Mouse (Mus musculus) mesoderm, embryonic 11.5 days (tissue): ENCODE measurements at regions not wholly inside any gene's neighbourhood (a gene's known extent, or its start where the extent isn't known, plus 50 kb on each side); places are given as distances from the start of the nearest gene placed in this dataset.
A peak's percentile ranks its signal among the peaks of the same experiment; 100 is the strongest.

Source experiments
- DNase-seq: peaks from one replicate; pipeline ENCODE4 v3.0.0-alpha.2; 2012; ENCODE audit warnings: low read depth, low spot score

DNA sequence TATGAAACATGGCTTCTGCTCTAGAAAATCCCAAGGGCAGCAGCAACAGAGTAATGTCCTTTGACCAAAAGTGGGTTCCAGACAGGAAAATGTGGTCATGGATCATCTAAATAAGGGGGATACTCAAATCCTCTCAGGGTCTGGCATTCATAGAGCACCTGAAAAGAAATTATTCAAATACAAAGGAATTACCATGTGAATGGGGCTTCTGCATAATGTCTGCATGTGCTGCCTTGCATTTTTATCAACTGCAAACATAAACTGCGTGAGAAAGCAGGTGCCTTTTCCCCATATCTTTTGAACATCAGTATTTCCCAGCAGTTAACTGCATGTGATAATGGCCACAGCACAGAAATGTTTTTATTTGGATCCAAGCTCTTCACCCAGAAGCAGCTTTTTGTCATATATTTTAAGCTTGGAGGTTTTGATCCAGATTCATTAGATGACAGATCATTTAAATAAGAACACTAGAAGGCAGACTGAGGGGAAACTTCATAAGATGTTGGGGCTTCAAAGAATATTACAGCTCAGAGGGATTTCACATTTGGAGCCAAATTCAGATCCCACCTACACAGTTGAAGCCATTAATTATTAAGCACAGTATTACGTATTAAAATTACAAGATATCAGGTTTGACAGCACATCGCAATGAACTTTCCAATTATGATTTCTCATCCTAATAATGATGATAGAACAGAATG is 527.8 kb downstream of the Gm11232 start:
- DNase-seq = peak; percentile 11

DNA sequence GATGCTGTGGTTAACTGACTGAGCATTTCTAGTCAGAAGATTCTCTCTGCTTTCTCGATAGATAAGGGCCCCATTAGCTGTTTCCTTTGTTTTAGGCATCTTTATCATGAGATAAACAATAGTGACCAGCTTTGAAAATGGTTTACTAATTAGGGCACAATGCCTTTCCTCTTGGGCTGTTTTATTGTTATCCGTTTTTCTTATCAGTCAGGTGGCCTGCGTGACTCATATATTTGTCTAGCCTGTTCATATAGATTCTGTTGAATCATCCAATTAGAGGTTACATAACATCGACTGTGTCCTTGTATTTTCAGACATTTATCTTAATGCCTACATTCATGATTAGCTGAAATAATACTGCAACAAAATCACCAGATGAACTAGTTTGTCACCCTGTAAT is 531.1 kb downstream of the Gm11232 start:
- no peak for DNase-seq

DNA sequence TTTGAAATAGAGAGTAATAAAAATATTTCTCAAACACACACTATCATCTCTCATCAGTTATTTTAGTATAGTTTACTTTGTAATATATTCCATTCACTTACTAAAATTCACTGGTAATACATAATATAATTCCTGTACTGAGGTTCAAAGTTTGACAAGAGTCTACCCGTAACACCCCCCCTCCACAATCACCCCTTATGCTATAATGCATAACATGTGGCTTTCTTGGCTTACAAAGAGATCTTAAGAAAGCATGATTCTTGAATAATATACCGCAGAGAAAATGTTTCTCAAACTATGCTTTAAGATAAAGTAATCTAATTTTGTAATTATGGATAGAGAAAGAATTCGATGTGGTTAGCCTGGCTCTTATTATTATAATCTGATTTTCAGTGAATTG is 539.7 kb downstream of the Gm11232 start:
- no peak for DNase-seq

DNA sequence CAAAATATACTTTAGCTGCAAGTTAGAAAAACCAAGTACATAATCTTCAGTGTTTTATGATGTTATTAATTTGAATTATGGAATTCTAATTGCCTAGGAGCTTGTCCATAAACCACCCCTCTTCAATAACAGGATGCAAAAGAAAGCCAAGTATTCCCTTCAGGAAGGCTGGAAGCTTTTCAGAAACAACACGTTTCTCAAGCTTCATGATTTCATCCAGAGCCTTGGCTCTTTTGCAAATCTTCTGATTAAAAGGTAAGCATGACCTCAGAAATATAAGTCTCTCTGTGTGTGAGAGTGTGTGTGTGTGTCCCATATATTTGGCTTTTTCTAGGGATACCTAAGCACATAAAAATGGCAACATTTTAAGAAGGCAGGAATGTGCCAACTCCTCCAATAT is 570.0 kb downstream of the Gm11232 start:
- DNase-seq = no peak

DNA sequence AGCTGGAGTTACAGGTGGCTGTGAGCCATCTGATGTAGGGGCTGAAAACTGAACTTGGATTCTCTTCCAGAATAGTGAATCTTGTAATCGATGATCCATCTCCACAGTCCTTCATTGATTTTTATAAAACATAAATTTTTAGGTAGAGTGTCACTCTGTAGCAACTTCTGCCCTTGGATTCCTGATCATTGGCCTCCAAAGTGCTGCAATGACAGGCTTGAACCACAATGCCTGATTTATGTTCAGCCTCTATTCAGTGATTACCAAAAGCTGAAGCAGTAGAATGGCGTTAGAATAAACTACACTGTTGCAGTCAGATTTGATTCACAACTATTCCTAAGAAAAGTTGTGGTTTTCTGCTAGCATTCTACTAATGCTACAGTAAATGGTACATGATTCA is 580.1 kb downstream of the Gm11232 start:
- no peak for DNase-seq

DNA sequence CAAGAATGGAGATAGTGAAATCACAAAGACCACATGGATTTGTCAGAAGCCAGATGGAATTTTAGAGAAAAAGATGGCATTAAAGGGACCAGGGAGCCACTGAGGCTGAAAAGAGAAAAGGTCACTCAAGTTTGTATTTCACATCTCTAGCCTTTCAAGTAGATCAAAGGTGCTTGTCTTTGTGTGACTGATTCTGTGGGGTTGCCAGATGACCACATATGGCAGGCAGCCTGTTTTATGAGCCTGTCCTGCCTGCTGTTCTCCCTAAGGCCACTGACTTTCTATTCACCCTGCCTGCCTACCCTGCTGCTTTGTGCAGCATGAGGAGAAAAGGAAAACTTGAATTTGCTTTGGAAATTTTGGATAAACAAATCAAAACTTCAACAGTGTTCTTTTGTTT is 592.0 kb downstream of the Gm11232 start:
- peak; percentile 44 for DNase-seq

DNA sequence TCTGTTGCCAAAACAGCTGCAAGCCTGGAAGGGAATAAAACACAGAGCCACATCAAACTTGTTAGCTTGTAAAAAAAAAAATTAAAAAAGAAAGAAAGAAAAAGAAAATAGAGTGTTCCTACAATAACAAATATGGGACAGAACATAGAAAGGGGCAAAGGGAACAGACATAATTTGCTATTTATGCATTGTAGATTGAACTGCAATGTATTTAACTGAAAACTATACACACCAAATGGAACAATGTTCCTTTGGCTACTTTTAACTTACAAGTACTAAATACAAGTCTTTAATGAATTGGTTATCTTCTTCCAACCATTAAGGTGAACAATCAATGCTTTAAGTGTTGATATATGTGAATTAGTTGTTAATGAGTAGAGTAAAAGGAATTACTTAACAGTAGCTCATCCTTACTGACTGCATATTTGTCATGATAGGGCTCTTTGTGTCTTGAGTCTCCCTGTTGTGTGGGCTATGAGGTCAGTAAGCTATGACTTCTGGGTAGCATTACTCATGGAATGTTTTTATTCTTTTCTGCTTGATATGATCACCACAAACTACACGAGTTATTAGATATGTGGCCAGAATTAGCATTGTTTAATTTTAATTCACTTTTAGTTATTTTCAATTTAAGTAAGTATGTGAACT is 597.0 kb upstream of the Megf9 start:
- DNase-seq = peak; percentile 23

DNA sequence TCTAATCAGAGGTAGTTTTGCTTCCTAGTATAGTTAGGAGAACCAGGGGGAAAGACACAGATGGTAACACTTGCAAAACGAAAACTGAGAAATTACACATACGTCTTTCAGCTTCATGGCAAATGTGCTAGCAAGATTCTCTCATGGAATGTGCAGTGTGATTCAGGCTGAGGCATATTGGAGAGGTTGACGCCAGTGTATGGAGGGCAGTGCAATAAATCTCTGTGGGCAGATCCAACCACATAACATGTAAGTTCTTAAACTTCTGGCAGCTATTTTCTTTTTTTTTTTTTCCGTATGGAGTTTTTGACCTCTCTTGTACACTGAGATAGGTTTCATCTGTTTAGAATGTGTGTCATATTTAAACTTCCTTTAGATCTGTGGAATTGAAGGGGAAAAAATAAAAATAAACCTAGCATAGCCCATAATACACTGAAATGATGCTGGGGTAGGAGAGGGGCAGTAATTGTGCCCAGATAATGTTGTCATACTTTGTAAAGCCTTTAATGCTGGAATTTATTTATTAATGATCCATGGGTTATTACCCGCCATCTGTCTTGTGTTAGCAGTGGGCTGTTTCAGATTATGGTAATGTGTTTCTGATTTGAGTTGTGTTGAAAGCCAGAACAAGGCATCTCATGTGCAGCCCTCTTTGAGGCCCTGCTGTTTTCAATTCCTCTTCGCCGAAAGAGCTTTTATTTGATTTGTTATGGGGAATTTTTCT is 596.3 kb upstream of the Megf9 start:
- peak; percentile 81 for DNase-seq

DNA sequence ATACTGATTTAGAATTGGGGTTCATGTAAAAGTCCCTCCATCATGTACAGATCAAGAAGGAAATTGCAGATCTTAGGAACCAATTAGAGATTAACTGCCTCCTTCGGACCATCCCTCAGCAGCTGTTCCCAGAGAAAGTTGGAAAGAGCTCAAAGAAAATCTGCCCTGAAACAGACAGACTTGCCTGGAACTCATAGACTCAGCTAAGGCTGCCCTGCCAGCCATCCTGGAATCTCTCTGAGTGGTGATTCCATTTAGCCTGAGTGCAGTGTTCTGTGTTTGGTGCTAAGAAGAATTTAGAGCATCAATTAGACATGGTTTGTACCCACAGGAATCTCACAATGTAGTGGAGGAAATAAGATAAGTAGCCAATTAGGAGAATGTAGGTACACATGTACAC is 594.5 kb upstream of the Megf9 start:
- no peak for DNase-seq
